20 mouse cellular contexts compared by ENCODE assay signal in the genomic region with DNA sequence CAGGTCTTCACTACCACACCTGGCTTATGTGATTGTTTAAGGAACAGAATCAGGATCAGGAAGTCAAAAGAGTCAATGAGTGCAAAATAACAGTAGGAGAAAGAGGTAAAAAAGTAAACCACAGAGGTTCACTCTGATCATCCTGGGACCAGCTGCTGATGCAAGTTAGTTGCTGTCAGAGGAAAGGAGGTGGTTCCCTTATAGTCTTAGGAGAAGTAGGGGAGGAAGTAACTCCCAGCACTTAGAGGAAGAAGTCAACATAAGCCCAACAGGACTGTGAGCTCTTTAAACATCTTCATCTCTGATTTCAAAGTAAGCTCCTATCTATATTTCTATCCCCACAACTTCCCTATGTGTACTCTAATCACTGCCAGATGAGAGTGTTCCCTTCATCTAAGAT.
"Had no signal": no experiment of that assay in that cellular context is flagged by ENCODE, and none has a peak within 500 bp of the region (broad histone marks: within the 10 kb centered on the region; RNA-seq: fewer than 3 reads in every experiment).

No protein-coding gene starts in this region.

- H3K9ac ChIP-seq: liver, embryonic 13.5 days; liver, embryonic 15.5 days; liver, postnatal 0 days; lung, embryonic 15.5 days; midbrain, embryonic 13.5 days; midbrain, embryonic 15.5 days; neural tube, embryonic 13.5 days; neural tube, embryonic 15.5 days had no signal

- H3K36me3 ChIP-seq: liver, embryonic 13.5 days; liver, embryonic 15.5 days; lung, embryonic 15.5 days; midbrain, embryonic 13.5 days; midbrain, embryonic 15.5 days; neural tube, embryonic 13.5 days; neural tube, embryonic 15.5 days had no signal

- ATAC-seq: liver, postnatal 0 days; lung, postnatal 0 days; midbrain, embryonic 13.5 days; midbrain, embryonic 15.5 days had no signal

- DNase-seq: liver, embryonic 13.5 days; liver, postnatal 0 days; lung, adult 2 months; lung, postnatal 36 days; right cerebral cortex, postnatal 14 days; spleen, adult 18-20 months; thymus, adult 18-20 months; thymus, postnatal 14 days; thymus, postnatal 36 days had no signal

- H3K9me3 ChIP-seq: liver, embryonic 13.5 days; liver, embryonic 15.5 days; lung, embryonic 15.5 days; megakaryocyte, embryonic 14.5 days; midbrain, embryonic 13.5 days; midbrain, embryonic 15.5 days; neural tube, embryonic 13.5 days; neural tube, embryonic 15.5 days had no signal

- H3K4me1 ChIP-seq: liver, embryonic 13.5 days; liver, embryonic 15.5 days; lung, embryonic 15.5 days; megakaryocyte, embryonic 14.5 days; midbrain, embryonic 13.5 days; midbrain, embryonic 15.5 days; neural tube, embryonic 13.5 days; neural tube, embryonic 15.5 days had no signal

- H3K27ac ChIP-seq: liver, embryonic 13.5 days; liver, embryonic 15.5 days; lung, embryonic 15.5 days; macrophage; midbrain, embryonic 13.5 days; midbrain, embryonic 15.5 days; neural tube, embryonic 13.5 days; neural tube, embryonic 15.5 days had no signal

- H3K27me3 ChIP-seq: liver, embryonic 13.5 days; liver, embryonic 15.5 days; lung, embryonic 15.5 days; megakaryocyte, embryonic 14.5 days; midbrain, embryonic 13.5 days; midbrain, embryonic 15.5 days; neural tube, embryonic 13.5 days; neural tube, embryonic 15.5 days had no signal

- H3K4me2 ChIP-seq: liver, embryonic 13.5 days; liver, embryonic 15.5 days; lung, embryonic 15.5 days; midbrain, embryonic 11.5 days; midbrain, embryonic 13.5 days; midbrain, embryonic 15.5 days; neural tube, embryonic 13.5 days; neural tube, embryonic 15.5 days had no signal

- H3K4me3 ChIP-seq: liver, embryonic 13.5 days; liver, embryonic 15.5 days; lung, embryonic 15.5 days; megakaryocyte, embryonic 14.5 days; midbrain, embryonic 13.5 days; midbrain, embryonic 15.5 days; myocyte; neural tube, embryonic 13.5 days; neural tube, embryonic 15.5 days had no signal
